Mouse (Mus musculus) CH12.LX (cell line): ENCODE data around the gene Dhx30. TPM values are rescaled to one million over a fixed set of nuclear protein-coding genes. Genes with fewer than 3 reads are reported as not detected.

Experiments used
- DNase-seq: peaks from one replicate; pipeline ENCODE4 v3.0.0-alpha.2; 2013; ENCODE audit errors: extremely low read depth
- H3K27ac ChIP-seq: 2 replicates; pipeline ENCODE4 v1.5.1; 2012; ENCODE audit warnings: low read depth, mild to moderate bottlenecking, control low read depth, moderate library complexity; ENCODE audit not compliant: insufficient read depth
- H3K27me3 ChIP-seq: replicated peaks from 2 replicates; pipeline ENCODE3; 2012; ENCODE audit warnings: inconsistent platforms
- H3K36me3 ChIP-seq, 2 experiments: replicated peaks in 1 of 2; 2 replicates each; pipeline versions ENCODE3 to v1.6.1; 2012; ENCODE audit warnings: inconsistent platforms in 1 of 2, low read length in 1 of 2, mild to moderate bottlenecking in 1 of 2, mixed read lengths in 1 of 2, moderate library complexity in 1 of 2; ENCODE audit not compliant: control insufficient read depth in 1 of 2, insufficient read depth in 1 of 2
- H3K4me1 ChIP-seq, 2 experiments: 2 replicates each; pipeline ENCODE4 v1.6.1; 2012; ENCODE audit warnings: inconsistent platforms in 1 of 2, moderate library complexity in 1 of 2; ENCODE audit not compliant: insufficient read depth in 2 of 2, control insufficient read depth in 1 of 2
- H3K4me2 ChIP-seq: 2 replicates; pipeline ENCODE4 v1.6.1; 2012; ENCODE audit warnings: low read depth, mild to moderate bottlenecking, control low read depth; ENCODE audit not compliant: poor library complexity, insufficient read depth, severe bottlenecking
- H3K4me3 ChIP-seq, 3 experiments: fragments of 150-350 bp in 1 of 3; sonication (generic) in 1 of 3; replicated peaks in 1 of 3; 2 replicates each; pipeline versions ENCODE3 to v1.5.1; 2011 to 2012; ENCODE audit warnings: low read depth in 2 of 3, low read length in 2 of 3, mild to moderate bottlenecking in 2 of 3, moderate library complexity in 2 of 3, control low read depth in 1 of 3, improper control_type of control experiment in 1 of 3, inconsistent platforms in 1 of 3, mixed read lengths in 1 of 3; ENCODE audit not compliant: poor library complexity in 1 of 3
- H3K79me2 ChIP-seq: replicated peaks from 2 replicates; pipeline ENCODE4 v1.6.1; 2012; ENCODE audit warnings: mild to moderate bottlenecking, moderate library complexity; ENCODE audit not compliant: control insufficient read depth, poor library complexity, insufficient read depth, severe bottlenecking; ENCODE audit errors: extremely low read depth
- H3K9ac ChIP-seq: 2 replicates; pipeline ENCODE4 v1.6.1; 2012; ENCODE audit warnings: low read depth, mild to moderate bottlenecking, control low read depth, moderate library complexity; ENCODE audit not compliant: insufficient read depth
- H3K9me3 ChIP-seq: replicated peaks from 2 replicates; pipeline ENCODE3; 2012; ENCODE audit warnings: low read length, inconsistent platforms, mixed read lengths
- CHD2 ChIP-seq: IDR thresholded peaks from 2 replicates; pipeline ENCODE4 v1.6.1; 2011; ENCODE audit warnings: low read length, improper control_type of control experiment
- CTCF ChIP-seq, 2 experiments: IDR thresholded peaks in 1 of 2; conservative IDR thresholded peaks in 1 of 2; 2 replicates each; pipeline ENCODE4 v1.5.1; 2011 to 2012; ENCODE audit warnings: low read depth in 2 of 2, low read length in 2 of 2, improper control_type of control experiment in 1 of 2, inconsistent platforms in 1 of 2, mild to moderate bottlenecking in 1 of 2, moderate library complexity in 1 of 2
- E2F4 ChIP-seq: IDR thresholded peaks from 2 replicates; pipeline ENCODE4 v1.6.1; 2011; ENCODE audit warnings: low read depth, low read length, improper control_type of control experiment; ENCODE audit not compliant: insufficient replicate concordance
- ELF1 ChIP-seq: IDR thresholded peaks from 2 replicates; pipeline ENCODE4 v1.6.1; 2014; ENCODE audit warnings: low read depth, mild to moderate bottlenecking, inconsistent platforms, low read length, improper control_type of control experiment
- EP300 ChIP-seq: IDR thresholded peaks from 2 replicates; pipeline ENCODE4 v1.6.1; 2011; ENCODE audit warnings: low read length, improper control_type of control experiment
- ETS1 ChIP-seq: conservative IDR thresholded peaks from 2 replicates; pipeline ENCODE4 v1.6.1; 2012; ENCODE audit warnings: low read depth, mild to moderate bottlenecking, inconsistent platforms, low read length, improper control_type of control experiment, moderate library complexity
- HCFC1 ChIP-seq: IDR thresholded peaks from 2 replicates; pipeline ENCODE4 v1.6.1; 2012; ENCODE audit warnings: low read depth, mild to moderate bottlenecking, inconsistent platforms, low read length, improper control_type of control experiment
- IRF4 ChIP-seq: IDR thresholded peaks from 2 replicates; pipeline ENCODE4 v1.6.1; 2014; ENCODE audit warnings: low read depth, mild to moderate bottlenecking, inconsistent platforms, low read length, improper control_type of control experiment
- JUN ChIP-seq: IDR thresholded peaks from 2 replicates; pipeline ENCODE4 v1.6.1; 2011; ENCODE audit warnings: low read depth, mild to moderate bottlenecking, low read length, improper control_type of control experiment, moderate library complexity; ENCODE audit not compliant: insufficient read depth
- JUND ChIP-seq: conservative IDR thresholded peaks from 2 replicates; pipeline ENCODE4 v1.6.1; 2011; ENCODE audit warnings: low read depth, low read length, improper control_type of control experiment
- KAT2A ChIP-seq: IDR thresholded peaks from 2 replicates; pipeline ENCODE4 v1.6.1; 2012; ENCODE audit warnings: low read length, improper control_type of control experiment, inconsistent platforms; ENCODE audit not compliant: insufficient replicate concordance
- MAFK ChIP-seq: IDR thresholded peaks from 2 replicates; pipeline ENCODE4 v1.6.1; 2011; ENCODE audit warnings: low read length, improper control_type of control experiment; ENCODE audit not compliant: insufficient replicate concordance
- MAX ChIP-seq: IDR thresholded peaks from 2 replicates; pipeline ENCODE4 v1.6.1; 2011; ENCODE audit warnings: low read length, improper control_type of control experiment
- MEF2A ChIP-seq: IDR thresholded peaks from 2 replicates; pipeline ENCODE4 v1.6.1; 2014; ENCODE audit warnings: low read depth, mild to moderate bottlenecking, inconsistent platforms, low read length, improper control_type of control experiment, borderline replicate concordance
- NRF1 ChIP-seq: IDR thresholded peaks from 2 replicates; pipeline ENCODE4 v1.6.1; 2014; ENCODE audit warnings: low read depth, mild to moderate bottlenecking, inconsistent platforms, low read length, improper control_type of control experiment, moderate library complexity
- PAX5 ChIP-seq: IDR thresholded peaks from 2 replicates; pipeline ENCODE4 v1.6.1; 2012; ENCODE audit warnings: low read length, inconsistent platforms, mixed read lengths
- POLR2A ChIP-seq: IDR thresholded peaks from 2 replicates; pipeline ENCODE4 v1.6.1; 2011; ENCODE audit warnings: low read depth, mild to moderate bottlenecking, improper control_type of control experiment, low read length
- POLR2AphosphoS2 ChIP-seq: IDR thresholded peaks from 2 replicates; pipeline ENCODE4 v1.6.1; 2011; ENCODE audit warnings: low read depth, low read length, improper control_type of control experiment
- RAD21 ChIP-seq: IDR thresholded peaks from 2 replicates; pipeline ENCODE4 v1.6.1; 2011; ENCODE audit warnings: low read depth, mild to moderate bottlenecking, low read length, improper control_type of control experiment, moderate library complexity
- RCOR1 ChIP-seq: conservative IDR thresholded peaks from 2 replicates; pipeline ENCODE4 v1.6.1; 2012; ENCODE audit warnings: low read depth, mild to moderate bottlenecking, inconsistent platforms, low read length, improper control_type of control experiment
- SIN3A ChIP-seq: IDR thresholded peaks from 2 replicates; pipeline ENCODE4 v1.6.1; 2012; ENCODE audit warnings: low read length, improper control_type of control experiment, inconsistent platforms
- SMC3 ChIP-seq: IDR thresholded peaks from 2 replicates; pipeline ENCODE4 v1.6.1; 2011; ENCODE audit warnings: low read depth, low read length, improper control_type of control experiment
- TBP ChIP-seq: conservative IDR thresholded peaks from 2 replicates; pipeline ENCODE4 v1.6.1; 2011; ENCODE audit warnings: low read depth, low read length, improper control_type of control experiment
- TCF12 ChIP-seq: IDR thresholded peaks from 2 replicates; pipeline ENCODE4 v1.6.1; 2014; ENCODE audit warnings: low read depth, mild to moderate bottlenecking, inconsistent platforms, low read length, improper control_type of control experiment
- USF2 ChIP-seq: conservative IDR thresholded peaks from 2 replicates; pipeline ENCODE4 v1.6.1; 2011; ENCODE audit warnings: low read depth, low read length, improper control_type of control experiment
- ZMIZ1 ChIP-seq: IDR thresholded peaks from 2 replicates; pipeline ENCODE4 v1.6.1; 2012; ENCODE audit warnings: low read depth, mild to moderate bottlenecking, inconsistent platforms, low read length, improper control_type of control experiment
- ZNF384 ChIP-seq: IDR thresholded peaks from 2 replicates; pipeline ENCODE4 v1.6.1; 2012; ENCODE audit warnings: low read depth, low read length, improper control_type of control experiment, inconsistent platforms
- dilution Hi-C: fragments of 300-500 bp; cut with MboI; formaldehyde crosslinking; loops from 2 replicates; pipeline ENCODE4 v1.14.3; 2020; ENCODE audit warnings: low sequenced_read_pairs; ENCODE audit not compliant: extremely low pct_unique_long_range_greater_than_20kb, extremely low pct_ligation_motif_present
- in situ Hi-C: fragments of 300-500 bp; cut with MboI; formaldehyde crosslinking; loops from 3 replicates; pipeline ENCODE4 v1.14.3; 2019; ENCODE audit warnings: low sequenced_read_pairs, low pct_ligation_motif_present, low pct_unique_long_range_greater_than_20kb, mixed read lengths
- polyA plus RNA-seq: library from polyadenylated mRNA; unstranded; fragments of >175 nt; gene quantifications from 2 replicates; pipeline ENCODE4 v1.2.1, GENCODE M21; 2012; ENCODE audit warnings: low read depth; ENCODE audit not compliant: insufficient read length
- total RNA-seq, 2 experiments: library from RNA; depleted of rRNA; stranded (reverse); fragments of 300-350 nt in 1 of 2; fragments of >200 nt in 1 of 2; gene quantifications; 2 replicates each; pipeline ENCODE4 v1.2.3; 2012 to 2014

The Dhx30 gene
- total and polyA plus RNA-seq, 3 experiments, result 68.8 to 129 (median 99.3) TPM

GRCm38 (mm10) chr9:110064641-110065040 is 53.0 kb downstream of the Dhx30 start (continued):
- TF ChIP-seq CHD2 (no peak), JUN (no peak)

- H3K79me2 ChIP-seq, result no peaks in the 10 kb centered on the region
- no peaks in the 10 kb centered on the region for H3K9me3 ChIP-seq
- dilution Hi-C loops, result no loop called here
- no peak for DNase-seq
- no peak overlapping the region for H3K4me3 ChIP-seq
- TF ChIP-seq RAD21 (no peak), POLR2AphosphoS2 (no peak), ZMIZ1 (no peak), MEF2A (no peak), SIN3A (no peak), IRF4 (no peak), JUND (no peak), MAX (no peak), ZNF384 (no peak), CHD2 (no peak), CTCF (conservative IDR thresholded peaks at IDR 0.05 in 1 of 2, IDR thresholded peaks at IDR 0.05 in 1 of 2; ENCODE audit: low read depth in 2 of 2, low read length in 2 of 2) (no peak), USF2 (no peak), E2F4 (no peak), RCOR1 (no peak), HCFC1 (no peak)
- H3K27me3 ChIP-seq, result no peaks in the 10 kb centered on the region
- in situ Hi-C loops, result no loop called here
- H3K27ac ChIP-seq, result no peak overlapping the region
- peaks cover 18 to 50% of the 10 kb centered on the region in 2 experiments for H3K36me3 ChIP-seq
- peaks cover 0 to 16% of the 10 kb centered on the region in 2 experiments; a peak in 2 of 4 replicates for H3K4me1 ChIP-seq
- H3K4me2 ChIP-seq, result no peak overlapping the region
- no peak overlapping the region for H3K9ac ChIP-seq
Observed at GRCm38 (mm10) chr9:110062861-110063260, 54.8 kb downstream of the Dhx30 start.

- no peaks in the 10 kb centered on the region for H3K27me3 ChIP-seq
- peaks cover 14 to 48% of the 10 kb centered on the region in 2 experiments for H3K36me3 ChIP-seq
- H3K9me3 ChIP-seq, result no peaks in the 10 kb centered on the region
- dilution Hi-C loops, result no loop called here
- H3K79me2 ChIP-seq, result no peaks in the 10 kb centered on the region
- TF ChIP-seq USF2, result no peak
- TF ChIP-seq ELF1, result no peak
- TF ChIP-seq EP300, result no peak
- no peak for TF ChIP-seq POLR2A
- TF ChIP-seq PAX5, result no peak
- no peak for TF ChIP-seq JUN
- TF ChIP-seq RCOR1, result no peak
- TF ChIP-seq TBP, result no peak
- TF ChIP-seq ZNF384, result no peak
- TF ChIP-seq NRF1, result no peak
- no peak for TF ChIP-seq MAFK
- TF ChIP-seq MAX, result no peak
- no peak for TF ChIP-seq MEF2A
- no peak for TF ChIP-seq IRF4
- TF ChIP-seq JUND, result no peak
- TF ChIP-seq SMC3, result no peak
- TF ChIP-seq KAT2A, result no peak
- TF ChIP-seq TCF12, result no peak
- TF ChIP-seq E2F4, result no peak
- TF ChIP-seq ETS1, result no peak
- in situ Hi-C loops, result no loop called here
- H3K4me1 ChIP-seq, result peaks cover 0 to 16% of the 10 kb centered on the region in 2 experiments; a peak in 2 of 4 replicates
- H3K4me2 ChIP-seq, result no peak overlapping the region
- H3K27ac ChIP-seq, result no peak overlapping the region
- no peak for DNase-seq
- H3K9ac ChIP-seq, result no peak overlapping the region
- no peak overlapping the region for H3K4me3 ChIP-seq
Observed at GRCm38 (mm10) chr9:110062405-110062804, 55.2 kb downstream of the Dhx30 start.
